Mouse (Mus musculus): Measurements from ENCODE around the gene Gm5127.

DNA sequence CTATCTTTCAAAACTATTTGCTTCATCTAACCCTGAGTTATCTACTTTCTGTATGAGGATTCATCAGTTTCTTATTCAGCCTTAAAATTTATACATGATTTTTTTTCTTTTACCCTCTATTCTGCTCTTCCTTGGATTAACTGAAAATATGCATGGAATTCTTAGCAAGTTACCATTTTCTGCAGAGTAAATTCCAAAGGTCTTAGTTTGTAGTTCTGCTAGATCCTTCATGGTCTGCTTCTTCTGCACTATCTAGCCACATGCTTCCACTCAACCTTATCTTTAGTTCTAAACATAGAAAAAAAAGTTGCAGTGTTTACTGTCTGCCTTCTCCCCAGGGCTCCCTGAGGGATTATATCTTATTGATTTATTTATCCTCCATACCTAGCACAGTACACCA lies 79.1 kb downstream of the Gm5127 start:
- TF ChIP-seq HCFC1 (IDR thresholded peaks at IDR 0.05; ENCODE audit: borderline replicate concordance, insufficient read depth, low read length) (no peak), MAFK (IDR thresholded peaks at IDR 0.05; ENCODE audit: insufficient read depth, low read depth, low read length) (no peak), ZC3H11A (IDR thresholded peaks at IDR 0.05; ENCODE audit: borderline replicate concordance, low read depth, low read length) (no peak)

All from ES-E14 (cell line).